Mouse (Mus musculus): ENCODE data around the gene Ltbr. TPM values are rescaled to one million over a fixed set of nuclear protein-coding genes. Genes with fewer than 3 reads are reported as not detected.
"Not testable (repeated sequence)": the region's sequence is repeated elsewhere in the genome, so short reads cannot be mapped to it uniquely, and the experiment has no call there.

Gene Ltbr
- polyA plus RNA-seq, 1 experiment from 2014 or later = 13.5 TPM

DNA sequence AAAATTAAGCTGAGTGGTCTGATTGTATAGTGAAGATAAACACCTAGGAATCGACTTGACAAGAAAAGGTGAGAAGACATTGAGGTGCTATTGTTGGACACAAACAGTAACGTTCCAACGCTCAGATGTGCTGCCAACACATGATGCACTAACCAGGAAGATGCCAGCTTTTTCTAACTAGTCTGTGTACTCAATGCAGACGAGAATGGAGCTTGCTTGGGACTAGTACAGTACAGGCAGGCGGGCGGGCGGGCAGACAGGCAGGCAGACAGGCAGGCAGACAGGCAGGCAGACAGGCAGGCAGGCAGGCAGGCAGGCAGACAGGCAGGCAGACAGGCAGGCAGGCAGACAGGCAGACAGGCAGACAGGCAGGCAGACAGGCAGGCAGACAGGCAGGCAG, 9.3 kb downstream of the Ltbr start:
- not testable (repeated sequence) for H3K9me3 ChIP-seq; H3K27ac ChIP-seq; H3K9ac ChIP-seq; H3K36me3 ChIP-seq; H3K4me2 ChIP-seq; H3K4me3 ChIP-seq; H3K4me1 ChIP-seq (replicated peaks); H3K27me3 ChIP-seq; ATAC-seq (ENCODE audit: low FRiP score)
- 89% methylated on average over 7 of the region's 7 CpGs for WGBS

DNA sequence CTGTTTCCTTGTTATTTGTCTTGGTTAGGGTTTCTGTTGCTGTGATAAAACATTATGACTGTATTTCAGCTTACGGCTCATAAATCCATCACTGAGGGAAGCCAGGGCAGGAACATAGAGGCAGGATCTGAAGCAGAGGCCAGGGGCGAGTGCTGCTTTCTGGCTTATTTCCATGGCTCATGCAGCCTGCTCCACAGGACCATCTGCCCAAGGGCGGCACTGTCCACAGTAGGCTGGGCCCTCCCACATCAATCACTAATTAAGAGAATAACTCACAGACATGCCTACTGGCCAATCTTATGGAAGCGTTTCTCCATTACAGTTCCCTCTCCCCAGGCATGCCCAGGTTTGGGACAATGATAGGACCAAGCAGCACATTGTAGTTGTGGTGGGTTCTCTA, 10.4 kb downstream of the Ltbr start:
- ATAC-seq (ENCODE audit: low FRiP score) = no peak
- 65% methylated on average over 4 of the region's 4 CpGs for WGBS

DNA sequence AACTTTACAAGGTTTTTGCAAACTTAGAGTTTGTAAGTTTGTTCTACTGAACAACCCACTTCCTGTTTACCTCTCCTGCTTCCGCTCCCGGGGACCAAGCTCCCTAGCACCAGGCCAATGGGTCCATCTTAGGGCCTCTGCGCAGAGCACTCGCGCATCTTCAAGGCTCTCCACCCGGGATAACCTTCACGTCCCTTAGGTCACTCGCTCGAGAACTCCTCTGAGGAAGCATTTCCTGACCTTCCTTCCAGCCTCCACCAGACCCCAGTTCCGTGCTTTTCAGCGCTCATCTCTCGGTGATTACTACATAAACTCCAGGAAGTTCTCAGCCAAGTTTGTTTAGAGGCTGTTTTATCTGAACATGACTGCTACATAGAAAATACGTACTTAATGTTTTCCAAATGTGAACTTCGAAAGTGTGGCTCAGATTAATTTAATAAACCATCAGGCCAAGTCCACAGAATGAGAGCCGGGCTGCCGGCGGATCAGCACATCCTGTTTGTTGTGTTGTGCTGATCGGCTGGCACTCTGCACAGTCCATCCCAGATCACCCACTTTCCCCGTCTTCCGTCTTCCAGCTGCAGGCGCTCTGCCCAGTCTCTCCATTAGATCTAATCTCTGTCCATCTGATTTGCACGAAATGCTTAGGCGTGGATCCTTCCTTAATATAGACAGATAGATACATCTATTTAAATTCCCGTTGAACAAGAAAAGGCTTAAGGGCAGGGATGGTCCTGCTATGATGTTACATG, 11.3 kb downstream of the Ltbr start:
- no peak for ATAC-seq (ENCODE audit: low FRiP score)
- WGBS = 90% methylated on average over 24 of the region's 24 CpGs
- no peaks in the 10 kb centered on the region for H3K9me3 ChIP-seq
- no peak overlapping the region for H3K27ac ChIP-seq
- H3K27me3 ChIP-seq = no peaks in the 10 kb centered on the region
- H3K36me3 ChIP-seq = no peaks in the 10 kb centered on the region
- H3K9ac ChIP-seq = no peak overlapping the region
- no peaks in the 10 kb centered on the region; the same call in 1 of the 2 replicates for H3K4me1 ChIP-seq (replicated peaks)
- no peak overlapping the region for H3K4me2 ChIP-seq
- H3K4me3 ChIP-seq = no peak overlapping the region

More for the DNA sequence above, 10.4 kb downstream of the Ltbr start:
- Histone ChIP-seq H3K9me3 (no peaks in the 10 kb centered on the region), H3K4me1 (replicated peaks) (no peaks in the 10 kb centered on the region; the same call in 1 of the 2 replicates), H3K27ac (no peak overlapping the region), H3K36me3 (no peaks in the 10 kb centered on the region), H3K9ac (no peak overlapping the region), H3K27me3 (no peaks in the 10 kb centered on the region), H3K4me2 (no peak overlapping the region), H3K4me3 (no peak overlapping the region)

DNA sequence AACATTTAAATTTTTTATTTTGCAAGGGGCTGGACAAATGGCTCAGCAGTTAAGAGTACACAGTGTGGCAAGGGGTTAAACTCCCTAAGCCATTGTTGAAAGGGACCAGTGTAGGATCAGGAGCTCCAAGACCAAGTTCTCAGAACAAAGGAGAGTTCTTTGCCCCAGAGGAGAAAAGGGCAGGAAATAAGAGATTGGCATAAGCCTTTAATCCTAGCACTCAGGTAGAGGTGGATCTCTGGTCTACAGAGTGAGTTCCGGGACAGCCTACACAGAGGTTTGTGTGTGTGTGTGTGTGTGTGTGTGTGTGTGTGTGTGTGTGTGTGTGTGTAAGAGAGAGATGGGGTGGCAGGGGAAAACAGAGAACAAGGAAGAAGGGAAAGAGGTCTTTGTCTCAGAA, 12.7 kb downstream of the Ltbr start:
- Histone ChIP-seq H3K4me2 (no peak overlapping the region), H3K4me1 (replicated peaks) (no peaks in the 10 kb centered on the region; the same call in 1 of the 2 replicates), H3K4me3 (no peak overlapping the region), H3K27ac (no peak overlapping the region), H3K9ac (no peak overlapping the region), H3K27me3 (no peaks in the 10 kb centered on the region), H3K36me3 (no peaks in the 10 kb centered on the region), H3K9me3 (no peaks in the 10 kb centered on the region)
- ATAC-seq (ENCODE audit: low FRiP score) = no peak
- WGBS = 80% methylated on average over 1 of the region's 1 CpGs

DNA sequence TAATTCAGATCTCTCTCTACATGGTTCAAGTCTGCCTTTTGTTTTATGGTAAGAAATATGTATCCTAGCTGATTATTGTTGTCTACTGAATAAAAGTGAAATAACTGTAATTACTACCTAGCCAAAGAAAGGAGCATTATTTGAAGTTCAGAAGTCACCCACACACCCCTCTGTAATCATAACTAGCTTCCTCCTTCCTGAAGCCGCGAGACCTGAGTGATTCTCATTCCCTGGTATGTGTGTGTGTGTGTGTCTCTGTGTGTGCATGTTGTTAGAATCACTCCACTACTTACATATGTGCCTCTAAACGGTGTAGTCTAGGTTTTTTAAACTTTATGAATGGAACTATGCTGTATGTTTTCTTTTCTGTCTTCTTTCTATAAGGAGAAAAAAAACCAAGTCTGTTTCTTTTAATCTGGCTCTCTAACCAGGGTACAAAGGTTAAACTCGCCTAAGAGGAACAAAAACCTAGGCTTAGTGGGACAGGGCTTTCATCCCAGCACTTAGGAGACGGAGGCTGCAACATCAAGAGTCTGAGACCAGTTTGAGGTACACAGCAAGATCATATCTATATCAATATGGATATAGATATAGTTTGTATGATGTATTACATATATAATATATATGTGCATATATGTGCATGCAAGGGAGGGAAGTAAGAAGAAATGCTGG, 16.4 kb downstream of the Ltbr start:
- no peaks in the 10 kb centered on the region for H3K27me3 ChIP-seq
- WGBS = 84% methylated on average over 5 of the region's 5 CpGs
- H3K9ac ChIP-seq = no peak overlapping the region
- H3K36me3 ChIP-seq = no peaks in the 10 kb centered on the region
- no peak overlapping the region for H3K27ac ChIP-seq
- H3K9me3 ChIP-seq = no peaks in the 10 kb centered on the region
- no peak overlapping the region for H3K4me3 ChIP-seq
- H3K4me2 ChIP-seq = no peak overlapping the region
- ATAC-seq (ENCODE audit: low FRiP score) = no peak
- H3K4me1 ChIP-seq (replicated peaks) = no peaks in the 10 kb centered on the region

DNA sequence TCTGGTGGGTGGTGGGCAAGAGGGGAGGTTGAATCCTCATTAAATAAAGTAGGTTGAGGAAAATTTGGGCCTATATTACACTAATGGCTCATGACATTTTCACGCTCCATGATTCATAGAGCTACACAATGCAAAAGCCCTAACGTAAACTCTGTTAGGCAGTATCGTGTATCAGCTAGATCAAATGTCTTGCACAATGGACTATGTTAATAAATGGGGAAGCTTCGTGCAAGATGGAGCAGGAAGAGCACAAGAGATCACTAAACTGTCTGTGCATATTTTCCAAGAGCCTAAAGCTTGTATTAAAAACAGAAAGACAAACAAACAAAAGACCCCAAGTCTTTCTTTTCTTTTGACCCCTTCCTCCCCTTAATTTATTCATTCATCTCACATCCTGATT, 19.6 kb downstream of the Ltbr start:
- WGBS = 85% methylated on average over 4 of the region's 4 CpGs
- Histone ChIP-seq H3K36me3 (no peaks in the 10 kb centered on the region), H3K4me3 (no peak overlapping the region), H3K9ac (no peak overlapping the region), H3K4me2 (no peak overlapping the region), H3K9me3 (no peaks in the 10 kb centered on the region), H3K4me1 (replicated peaks) (no peaks in the 10 kb centered on the region), H3K27ac (no peak overlapping the region), H3K27me3 (no peaks in the 10 kb centered on the region)
- ATAC-seq (ENCODE audit: low FRiP score) = no peak

DNA sequence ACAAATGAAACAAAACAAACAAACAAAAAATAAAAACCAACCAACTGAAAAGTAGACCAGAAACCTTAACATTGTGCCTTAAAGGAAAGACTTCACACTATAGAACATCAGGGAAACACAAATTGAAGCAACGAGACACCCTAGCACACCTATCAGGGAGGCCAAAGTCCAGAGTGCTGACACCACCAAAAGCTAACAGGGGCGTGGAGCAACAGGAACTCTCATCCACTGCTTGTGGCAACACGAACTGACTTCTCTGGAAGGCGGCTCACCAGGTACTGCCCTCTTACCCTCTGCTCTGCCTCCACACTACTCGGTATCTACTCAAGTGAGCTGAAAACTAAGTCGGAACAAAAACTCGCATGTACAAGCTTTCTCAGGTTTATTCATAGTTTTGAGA, 21.4 kb downstream of the Ltbr start:
- Histone ChIP-seq H3K9me3 (no peaks in the 10 kb centered on the region), H3K36me3 (no peaks in the 10 kb centered on the region), H3K4me2 (no peak overlapping the region), H3K9ac (no peak overlapping the region), H3K27me3 (no peaks in the 10 kb centered on the region), H3K27ac (no peak overlapping the region), H3K4me3 (no peak overlapping the region), H3K4me1 (replicated peaks) (no peaks in the 10 kb centered on the region)
- ATAC-seq (ENCODE audit: low FRiP score) = no peak
- 93% methylated on average over 7 of the region's 7 CpGs for WGBS

DNA sequence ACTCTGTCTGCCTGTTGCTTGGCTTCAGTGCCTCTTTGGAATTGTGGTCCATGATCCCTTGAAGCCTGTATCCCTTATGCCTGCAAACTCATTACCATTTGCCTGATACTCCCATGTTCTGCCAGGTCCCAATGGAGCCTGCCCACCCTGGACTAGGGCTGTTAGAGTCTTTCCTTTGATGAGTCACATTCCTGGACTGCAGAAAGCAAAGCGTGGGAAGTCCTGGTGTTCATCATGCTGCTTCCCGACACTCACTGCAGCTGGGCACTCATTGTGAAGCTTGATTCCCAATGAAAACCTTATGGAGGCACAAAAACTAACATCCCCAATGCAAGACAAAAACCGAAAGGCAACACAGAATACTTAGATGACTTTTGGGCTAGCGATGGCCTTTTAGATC, 22.4 kb downstream of the Ltbr start:
- ATAC-seq (ENCODE audit: low FRiP score) = no peak
- Histone ChIP-seq H3K27me3 (no peaks in the 10 kb centered on the region), H3K4me2 (no peak overlapping the region), H3K4me1 (replicated peaks) (no peaks in the 10 kb centered on the region), H3K36me3 (no peaks in the 10 kb centered on the region), H3K9ac (no peak overlapping the region), H3K9me3 (no peaks in the 10 kb centered on the region), H3K4me3 (no peak overlapping the region), H3K27ac (no peak overlapping the region)
- WGBS = 79% methylated on average over 4 of the region's 4 CpGs

DNA sequence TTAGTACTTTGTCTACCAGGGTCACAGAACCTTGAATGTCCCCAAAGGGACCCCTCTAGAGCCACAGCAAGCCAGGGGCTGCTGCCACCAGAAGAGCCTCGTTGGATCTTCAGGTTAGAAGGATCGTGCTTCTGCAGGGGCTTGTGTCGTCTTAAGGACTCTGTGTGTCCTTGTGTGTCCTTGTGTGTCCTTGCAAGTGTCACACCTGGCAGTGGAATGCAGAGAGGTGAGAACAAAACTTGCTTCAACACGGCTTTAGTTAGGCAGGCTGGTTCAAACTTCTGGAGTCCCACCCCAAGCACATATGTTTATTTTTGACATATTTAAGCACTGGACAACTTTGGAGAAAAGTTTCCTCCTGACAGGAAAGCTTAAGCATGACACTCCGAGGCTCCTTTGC, 25.0 kb downstream of the Ltbr start:
- Histone ChIP-seq H3K9ac (no peak overlapping the region), H3K27ac (no peak overlapping the region), H3K4me3 (no peak overlapping the region), H3K4me1 (replicated peaks) (no peaks in the 10 kb centered on the region), H3K27me3 (no peaks in the 10 kb centered on the region), H3K36me3 (no peaks in the 10 kb centered on the region), H3K9me3 (no peaks in the 10 kb centered on the region), H3K4me2 (no peak overlapping the region)
- WGBS = 86% methylated on average over 5 of the region's 5 CpGs
- ATAC-seq (ENCODE audit: low FRiP score) = no peak

DNA sequence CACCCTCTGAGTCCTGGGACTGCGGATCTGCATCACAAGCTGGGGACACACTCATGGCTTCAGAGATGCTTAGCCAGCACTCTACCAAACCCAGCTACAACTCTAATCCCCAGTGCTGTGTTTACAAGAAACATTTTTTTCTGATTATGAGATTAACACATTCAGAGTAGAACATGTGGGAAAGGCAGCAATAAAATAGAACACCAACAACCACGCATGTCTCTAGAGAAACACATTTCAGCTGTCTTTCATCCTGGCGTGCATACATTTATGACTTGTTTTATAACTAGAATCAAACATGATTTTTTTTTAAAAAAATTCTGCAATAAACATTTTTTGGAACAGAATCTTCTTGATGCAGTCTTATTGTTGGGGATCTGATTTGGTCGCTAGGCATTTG, 26.7 kb downstream of the Ltbr start:
- no peaks in the 10 kb centered on the region for H3K4me1 ChIP-seq (replicated peaks)
- H3K9ac ChIP-seq = no peak overlapping the region
- WGBS = 89% methylated on average over 4 of the region's 4 CpGs
- no peak overlapping the region for H3K4me2 ChIP-seq
- no peak overlapping the region for H3K4me3 ChIP-seq
- no peak for ATAC-seq (ENCODE audit: low FRiP score)
- H3K36me3 ChIP-seq = no peaks in the 10 kb centered on the region
- no peak overlapping the region for H3K27ac ChIP-seq
- no peaks in the 10 kb centered on the region for H3K9me3 ChIP-seq
- H3K27me3 ChIP-seq = no peaks in the 10 kb centered on the region

DNA sequence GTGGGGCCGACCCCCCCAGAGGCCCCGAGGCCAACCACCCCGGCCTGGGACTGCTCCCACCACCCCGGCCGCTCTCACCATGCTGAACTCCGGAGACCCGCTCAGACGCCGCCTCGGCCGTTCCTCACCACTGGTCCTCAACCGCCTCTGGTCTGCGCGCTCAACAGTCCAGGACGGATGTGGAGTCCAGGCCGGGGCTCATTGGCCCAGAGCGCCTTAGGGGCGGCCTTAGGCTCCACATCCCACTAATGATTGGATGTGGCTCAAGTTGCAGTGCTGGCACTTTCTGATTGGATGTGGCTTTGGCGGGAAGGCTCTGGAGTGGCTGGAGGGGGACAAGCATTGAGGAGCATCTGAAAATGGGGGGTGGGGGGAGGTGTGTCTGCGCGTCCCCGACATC, 27.8 kb downstream of the Ltbr start, which contains the start of gene Tuba3a:
Gene Tuba3a (minus strand): TSS at position 153 of the 400 bp plus-strand sequence.
- H3K4me1 ChIP-seq (replicated peaks) = no peaks in the 10 kb centered on the region
- no peak for ATAC-seq (ENCODE audit: low FRiP score)
- H3K4me3 ChIP-seq = no peak within 1 kb of the TSS
- H3K9me3 ChIP-seq = no peaks in the 10 kb centered on the region
- H3K4me2 ChIP-seq = no peak within 1 kb of the TSS
- no peak within 1 kb of the TSS for H3K9ac ChIP-seq
- H3K27ac ChIP-seq = no peak within 1 kb of the TSS
- WGBS = 97% methylated on average over 22 of the region's 22 CpGs
- no peaks in the 10 kb centered on the region for H3K27me3 ChIP-seq
- no peaks in the 10 kb centered on the region for H3K36me3 ChIP-seq

DNA sequence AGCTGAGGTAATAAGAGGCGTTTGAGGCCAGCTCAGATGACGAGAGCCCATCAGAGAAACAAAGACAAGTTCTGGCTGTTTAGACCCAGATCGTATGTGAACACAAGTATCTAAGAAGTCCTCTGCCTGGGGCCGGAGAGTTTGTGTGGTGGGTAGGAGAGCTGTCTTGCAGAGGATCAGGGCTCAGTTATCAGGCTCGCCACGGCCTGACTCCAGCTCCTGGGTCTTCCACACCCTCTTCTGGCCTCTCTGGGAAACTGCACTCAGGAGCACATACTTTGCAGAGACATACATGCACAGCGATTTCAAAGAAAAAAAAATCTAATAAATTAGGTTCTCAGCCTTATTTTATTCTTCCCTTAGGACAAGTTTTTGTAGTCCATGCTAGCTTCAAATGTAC, 28.9 kb downstream of the Ltbr start:
- WGBS = 92% methylated on average over 7 of the region's 7 CpGs
- no peaks in the 10 kb centered on the region for H3K4me1 ChIP-seq (replicated peaks)
- no peak overlapping the region for H3K4me2 ChIP-seq
- no peaks in the 10 kb centered on the region for H3K36me3 ChIP-seq
- no peak overlapping the region for H3K4me3 ChIP-seq
- H3K9ac ChIP-seq = no peak overlapping the region
- H3K27me3 ChIP-seq = no peaks in the 10 kb centered on the region
- no peak for ATAC-seq (ENCODE audit: low FRiP score)
- no peaks in the 10 kb centered on the region for H3K9me3 ChIP-seq
- H3K27ac ChIP-seq = no peak overlapping the region

DNA sequence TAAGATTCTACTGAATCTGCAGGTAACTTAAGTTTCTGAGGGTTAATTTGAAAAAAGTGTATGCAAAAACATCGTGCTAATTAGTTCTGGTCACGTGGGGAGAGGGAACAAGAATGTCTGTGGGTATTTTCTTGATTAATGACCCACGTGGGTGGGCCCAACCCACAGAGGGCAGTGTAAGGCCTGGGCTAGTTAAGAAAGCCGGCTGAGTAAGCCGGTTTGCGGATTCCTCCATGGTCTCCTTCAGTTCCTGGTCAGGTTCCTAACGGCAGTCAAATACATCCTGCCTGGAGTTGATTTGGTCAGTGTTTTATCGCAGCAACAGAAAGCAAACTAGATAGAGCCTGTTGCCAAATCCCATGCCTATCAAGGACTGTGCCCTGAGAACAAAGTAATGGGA, 29.4 kb downstream of the Ltbr start:
- no peak overlapping the region for H3K9ac ChIP-seq
- H3K36me3 ChIP-seq = no peaks in the 10 kb centered on the region
- no peaks in the 10 kb centered on the region for H3K4me1 ChIP-seq (replicated peaks)
- H3K27me3 ChIP-seq = no peaks in the 10 kb centered on the region
- H3K27ac ChIP-seq = no peak overlapping the region
- H3K9me3 ChIP-seq = no peaks in the 10 kb centered on the region
- no peak overlapping the region for H3K4me2 ChIP-seq
- 49% methylated on average over 8 of the region's 8 CpGs for WGBS
- H3K4me3 ChIP-seq = no peak overlapping the region
- ATAC-seq (ENCODE audit: low FRiP score) = no peak
